Mouse (Mus musculus): ENCODE measurements around the gene Cplx3. TPM values are rescaled to one million over a fixed set of nuclear protein-coding genes. Genes with fewer than 3 reads are reported as not detected.

Gene Cplx3
- polyA plus RNA-seq, 1 experiment from 2014 or later: not detected

GRCm38 (mm10) chr9:57620674-57621073, 14.6 kb upstream of the Cplx3 start, which contains the start of gene Lman1l:
Gene Lman1l (minus strand): TSS chr9:57620774.
- H3K27me3 ChIP-seq (ENCODE audit: insufficient read depth, low read length): no peaks in the 10 kb centered on the region
- no peak within 1 kb of the TSS for H3K27ac ChIP-seq (ENCODE audit: low read depth)
- H3K4me2 ChIP-seq (ENCODE audit: low read depth, low read length): no peak within 1 kb of the TSS
- H3K36me3 ChIP-seq (replicated peaks; ENCODE audit: insufficient read depth, low read length): no peaks in the 10 kb centered on the region; the same call in 1 of the 2 replicates
- TF ChIP-seq EP300 (IDR thresholded peaks at IDR 0.05; ENCODE audit: low read depth) (no peak), CTCF (IDR thresholded peaks at IDR 0.05; ENCODE audit: low read depth) (no peak)
- DNase-seq (no peak), ATAC-seq (no peak)
- 79% methylated on average over 5 of the region's 5 CpGs for WGBS (ENCODE audit: insufficient replicate concordance)
- H3K4me3 ChIP-seq (ENCODE audit: low read depth, low read length): no peak within 1 kb of the TSS
- no peak within 1 kb of the TSS for H3K9ac ChIP-seq (replicated peaks)
- H3K9me3 ChIP-seq (ENCODE audit: low read length): no peaks in the 10 kb centered on the region
- no peaks in the 10 kb centered on the region for H3K4me1 ChIP-seq (ENCODE audit: insufficient read depth)

- H3K36me3 ChIP-seq (replicated peaks; ENCODE audit: insufficient read depth, low read length): no peaks in the 10 kb centered on the region
- no peaks in the 10 kb centered on the region for H3K4me1 ChIP-seq (ENCODE audit: insufficient read depth)
- no peaks in the 10 kb centered on the region for H3K9me3 ChIP-seq (ENCODE audit: low read length)
- no peak overlapping the region for H3K4me2 ChIP-seq (ENCODE audit: low read depth, low read length)
- 49% methylated on average over 8 of the region's 8 CpGs for WGBS (ENCODE audit: insufficient replicate concordance)
- no peak overlapping the region for H3K4me3 ChIP-seq (ENCODE audit: low read depth, low read length)
- TF ChIP-seq CTCF (IDR thresholded peaks at IDR 0.05; ENCODE audit: low read depth) (no peak), EP300 (IDR thresholded peaks at IDR 0.05; ENCODE audit: low read depth) (no peak)
- 0 out of 2 replicates have a peak, but pooled peaks cover 4% of the 10 kb centered on the region for H3K27me3 ChIP-seq (ENCODE audit: insufficient read depth, low read length)
- ATAC-seq (no peak), DNase-seq (no peak)
- no peak overlapping the region for H3K9ac ChIP-seq (replicated peaks)
- no peak overlapping the region for H3K27ac ChIP-seq (ENCODE audit: low read depth)
Measured at GRCm38 (mm10) chr9:57618854-57619253, 12.8 kb upstream of the Cplx3 start.

GRCm38 (mm10) chr9:57617556-57618169, 11.6 kb upstream of the Cplx3 start:
- H3K4me2 ChIP-seq (ENCODE audit: low read depth, low read length): no peak overlapping the region
- no peaks in the 10 kb centered on the region for H3K9me3 ChIP-seq (ENCODE audit: low read length)
- H3K27ac ChIP-seq (ENCODE audit: low read depth): no peak overlapping the region
- H3K4me3 ChIP-seq (ENCODE audit: low read depth, low read length): no peak overlapping the region
- no peaks in the 10 kb centered on the region for H3K4me1 ChIP-seq (ENCODE audit: insufficient read depth)
- H3K9ac ChIP-seq (replicated peaks): no peak overlapping the region
- ATAC-seq: no peak
- no peak for TF ChIP-seq CTCF (IDR thresholded peaks at IDR 0.05; ENCODE audit: low read depth)
- WGBS (ENCODE audit: insufficient replicate concordance): 52% methylated on average over 8 of the region's 8 CpGs
- H3K36me3 ChIP-seq (replicated peaks; ENCODE audit: insufficient read depth, low read length): no peaks in the 10 kb centered on the region
- DNase-seq: no peak
- H3K27me3 ChIP-seq (ENCODE audit: insufficient read depth, low read length): 0 out of 2 replicates have a peak, but pooled peaks cover 4% of the 10 kb centered on the region

GRCm38 (mm10) chr9:57614786-57615185, 8.7 kb upstream of the Cplx3 start:
- Histone ChIP-seq H3K36me3 (replicated peaks; ENCODE audit: insufficient read depth, low read length) (no peaks in the 10 kb centered on the region), H3K27ac (ENCODE audit: low read depth) (no peak overlapping the region), H3K4me2 (ENCODE audit: low read depth, low read length) (no peak overlapping the region), H3K4me3 (ENCODE audit: low read depth, low read length) (no peak overlapping the region), H3K9ac (replicated peaks) (no peak overlapping the region), H3K9me3 (ENCODE audit: low read length) (no peaks in the 10 kb centered on the region), H3K27me3 (ENCODE audit: insufficient read depth, low read length) (0 out of 2 replicates have a peak, but pooled peaks cover 4% of the 10 kb centered on the region), H3K4me1 (ENCODE audit: insufficient read depth) (no peaks in the 10 kb centered on the region)
- TF ChIP-seq CTCF (IDR thresholded peaks at IDR 0.05; ENCODE audit: low read depth) (no peak), EP300 (IDR thresholded peaks at IDR 0.05; ENCODE audit: low read depth) (no peak)
- DNase-seq: no peak
- ATAC-seq: no peak
- WGBS (ENCODE audit: insufficient replicate concordance): 81% methylated on average over 4 of the region's 4 CpGs

GRCm38 (mm10) chr9:57613975-57614374, 7.9 kb upstream of the Cplx3 start:
- Histone ChIP-seq H3K9ac (replicated peaks) (no peak overlapping the region), H3K4me2 (ENCODE audit: low read depth, low read length) (no peak overlapping the region), H3K4me3 (ENCODE audit: low read depth, low read length) (no peak overlapping the region), H3K4me1 (ENCODE audit: insufficient read depth) (no peaks in the 10 kb centered on the region), H3K9me3 (ENCODE audit: low read length) (no peaks in the 10 kb centered on the region), H3K27ac (ENCODE audit: low read depth) (no peak overlapping the region), H3K27me3 (ENCODE audit: insufficient read depth, low read length) (0 out of 2 replicates have a peak, but pooled peaks cover 4% of the 10 kb centered on the region), H3K36me3 (replicated peaks; ENCODE audit: insufficient read depth, low read length) (no peaks in the 10 kb centered on the region)
- ATAC-seq (no peak), DNase-seq (no peak)
- 62% methylated on average over 7 of the region's 7 CpGs for WGBS (ENCODE audit: insufficient replicate concordance)
- no peak for TF ChIP-seq CTCF (IDR thresholded peaks at IDR 0.05; ENCODE audit: low read depth)

- no peak overlapping the region for H3K4me3 ChIP-seq (ENCODE audit: low read depth, low read length)
- no peaks in the 10 kb centered on the region for H3K4me1 ChIP-seq (ENCODE audit: insufficient read depth)
- H3K4me2 ChIP-seq (ENCODE audit: low read depth, low read length): no peak overlapping the region
- 67% methylated on average over 7 of the region's 7 CpGs for WGBS (ENCODE audit: insufficient replicate concordance)
- H3K9ac ChIP-seq (replicated peaks): no peak overlapping the region
- no peak for TF ChIP-seq CTCF (IDR thresholded peaks at IDR 0.05; ENCODE audit: low read depth)
- TF ChIP-seq EP300 (IDR thresholded peaks at IDR 0.05; ENCODE audit: low read depth): no peak
- no peak overlapping the region for H3K27ac ChIP-seq (ENCODE audit: low read depth)
- no peaks in the 10 kb centered on the region for H3K9me3 ChIP-seq (ENCODE audit: low read length)
- no peak for DNase-seq
- H3K27me3 ChIP-seq (ENCODE audit: insufficient read depth, low read length): 0 out of 2 replicates have a peak, but pooled peaks cover 11% of the 10 kb centered on the region
- no peaks in the 10 kb centered on the region for H3K36me3 ChIP-seq (replicated peaks; ENCODE audit: insufficient read depth, low read length)
- no peak for ATAC-seq
Measured at GRCm38 (mm10) chr9:57612587-57612986, 6.5 kb upstream of the Cplx3 start.
